Mouse (Mus musculus): ENCODE results near the gene Pde3a.
"Not testable (repeated sequence)": the region's sequence is repeated elsewhere in the genome, so short reads cannot be mapped to it uniquely, and the experiment has no call there.

GRCm38 (mm10) chr6:141327134-141327533, 78.1 kb downstream of the Pde3a start:
- TF ChIP-seq CTCF (IDR thresholded peaks at IDR 0.05; ENCODE audit: low read depth); EP300 (optimal IDR thresholded peaks at IDR 0.05): not testable (repeated sequence)

All from stomach, postnatal 0 days (tissue).